Mouse (Mus musculus) myocyte (in vitro differentiated cells): ENCODE data around the gene Zbp1. TPM values are rescaled to one million over a fixed set of nuclear protein-coding genes. Genes with fewer than 3 reads are reported as not detected.

Experiments used
- H3K27me3 ChIP-seq: one replicate; pipeline ENCODE4 v1.6.1; 2011; ENCODE audit not compliant: control insufficient read depth, insufficient read depth, insufficient read length
- H3K36me3 ChIP-seq: one replicate; pipeline ENCODE4 v1.6.1; 2011; ENCODE audit not compliant: control insufficient read depth, insufficient read depth
- H3K4me2 ChIP-seq: one replicate; pipeline ENCODE4 v1.6.1; 2011; ENCODE audit warnings: low read depth, control low read depth
- H3K4me3 ChIP-seq: one replicate; pipeline ENCODE4 v1.5.1; 2011; ENCODE audit warnings: mild to moderate bottlenecking, control low read depth, moderate library complexity
- H3K79me2 ChIP-seq: one replicate; pipeline ENCODE4 v1.6.1; 2011; ENCODE audit not compliant: control insufficient read depth, insufficient read depth
- H3ac ChIP-seq: one replicate; pipeline ENCODE4 v1.6.1; 2011; ENCODE audit not compliant: control insufficient read depth, insufficient read length
- CEBPB ChIP-seq: IDR thresholded peaks from 2 replicates; pipeline ENCODE4 v1.6.1; 2011; ENCODE audit warnings: mild to moderate bottlenecking, moderate library complexity; ENCODE audit not compliant: poor library complexity, insufficient read depth, severe bottlenecking
- E2F4 ChIP-seq: IDR thresholded peaks from one replicate; pipeline ENCODE4 v1.6.1; 2011; ENCODE audit warnings: mild to moderate bottlenecking, control low read depth, moderate library complexity; ENCODE audit not compliant: insufficient read depth
- MAX ChIP-seq: IDR thresholded peaks from one replicate; pipeline ENCODE4 v1.6.1; 2011; ENCODE audit warnings: low read depth, mild to moderate bottlenecking, control low read depth
- MYOD1 ChIP-seq, 3 experiments: IDR thresholded peaks; one replicate each; pipeline ENCODE4 v1.6.1; 2011; ENCODE audit warnings: control low read depth in 2 of 3, low read depth in 2 of 3, mild to moderate bottlenecking in 2 of 3, moderate library complexity in 1 of 3; ENCODE audit not compliant: insufficient read length in 2 of 3, control insufficient read depth in 1 of 3
- MYOG ChIP-seq, 3 experiments: IDR thresholded peaks; one replicate each; pipeline ENCODE4 v1.6.1; 2011; ENCODE audit warnings: control low read depth in 2 of 3, low read depth in 2 of 3, mild to moderate bottlenecking in 2 of 3; ENCODE audit not compliant: insufficient read length in 2 of 3, control insufficient read depth in 1 of 3, insufficient read depth in 1 of 3
- POLR2A ChIP-seq: IDR thresholded peaks from one replicate; pipeline ENCODE4 v1.6.1; 2011; ENCODE audit warnings: low read depth, mild to moderate bottlenecking, control low read depth, moderate library complexity; ENCODE audit not compliant: insufficient read length
- POLR2AphosphoS2 ChIP-seq: IDR thresholded peaks from one replicate; pipeline ENCODE4 v1.6.1; 2011; ENCODE audit warnings: low read depth, control low read depth; ENCODE audit not compliant: insufficient read length
- REST ChIP-seq: IDR thresholded peaks from one replicate; pipeline ENCODE4 v1.6.1; 2011; ENCODE audit warnings: mild to moderate bottlenecking, control low read depth, moderate library complexity; ENCODE audit not compliant: insufficient read depth, insufficient read length
- SRF ChIP-seq: IDR thresholded peaks from one replicate; pipeline ENCODE4 v1.6.1; 2011; ENCODE audit warnings: low read depth; ENCODE audit not compliant: control insufficient read depth, insufficient read length
- TCF12 ChIP-seq: IDR thresholded peaks from one replicate; pipeline ENCODE4 v1.6.1; 2011; ENCODE audit warnings: mild to moderate bottlenecking, control low read depth; ENCODE audit not compliant: poor library complexity, insufficient read depth, severe bottlenecking
- TCF3 ChIP-seq: IDR thresholded peaks from one replicate; pipeline ENCODE4 v1.6.1; 2011; ENCODE audit warnings: low read depth, control low read depth; ENCODE audit not compliant: insufficient read length
- USF1 ChIP-seq: IDR thresholded peaks from one replicate; pipeline ENCODE4 v1.6.1; 2011; ENCODE audit warnings: low read depth, mild to moderate bottlenecking, control low read depth, moderate library complexity
- polyA plus RNA-seq: library from polyadenylated mRNA; unstranded; fragments of >200 nt; fragmentation: generic; extraction: Trizol; gene quantifications from one replicate; pipeline ENCODE4 v1.2.1, GENCODE M21; 2012; ENCODE audit warnings: missing spikeins

The Zbp1 gene
- polyA plus RNA-seq, 1 experiment: 1.1 TPM

DNA sequence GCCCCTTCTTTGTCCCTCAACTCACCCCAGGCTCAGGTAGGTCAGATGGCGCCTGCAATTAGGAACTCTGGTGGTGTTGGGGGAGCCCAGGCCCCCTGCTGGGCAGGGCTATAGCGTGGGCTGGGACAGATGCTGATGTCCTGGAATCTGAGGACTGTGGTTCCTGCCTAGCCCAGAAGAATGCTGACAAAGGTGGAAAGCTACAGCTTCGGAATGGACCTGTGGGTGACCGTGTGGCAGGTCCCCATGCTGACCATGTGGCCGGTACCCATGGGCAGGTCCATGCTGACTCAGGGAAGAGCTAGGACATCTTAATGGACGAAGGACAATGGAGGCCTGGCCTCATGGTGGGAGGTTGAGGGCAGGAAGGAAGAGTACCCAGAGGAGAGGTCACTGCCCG, 35.9 kb downstream of the Zbp1 start:
- no peak for TF ChIP-seq MYOD1 (IDR thresholded peaks at IDR 0.05; ENCODE audit: control insufficient read depth in 1 of 3, insufficient read length in 2 of 3, low read depth in 2 of 3)
- no peak for TF ChIP-seq USF1
- TF ChIP-seq MYOG (IDR thresholded peaks at IDR 0.05; ENCODE audit: control insufficient read depth in 1 of 3, insufficient read depth in 1 of 3, insufficient read length in 2 of 3, low read depth in 2 of 3): no peak
- no peak for TF ChIP-seq MAX
- no peak for TF ChIP-seq TCF3
- TF ChIP-seq POLR2A: no peak
- no peak for TF ChIP-seq POLR2AphosphoS2
- no peak for TF ChIP-seq CEBPB
- TF ChIP-seq REST: no peak
- no peak for TF ChIP-seq TCF12
- TF ChIP-seq SRF: no peak
- Histone ChIP-seq H3K79me2 (no peaks in the 10 kb centered on the region), H3ac (no peak overlapping the region), H3K36me3 (no peaks in the 10 kb centered on the region), H3K4me3 (no peak overlapping the region), H3K27me3 (peaks cover 53% of the 10 kb centered on the region), H3K4me2 (no peak overlapping the region)

DNA sequence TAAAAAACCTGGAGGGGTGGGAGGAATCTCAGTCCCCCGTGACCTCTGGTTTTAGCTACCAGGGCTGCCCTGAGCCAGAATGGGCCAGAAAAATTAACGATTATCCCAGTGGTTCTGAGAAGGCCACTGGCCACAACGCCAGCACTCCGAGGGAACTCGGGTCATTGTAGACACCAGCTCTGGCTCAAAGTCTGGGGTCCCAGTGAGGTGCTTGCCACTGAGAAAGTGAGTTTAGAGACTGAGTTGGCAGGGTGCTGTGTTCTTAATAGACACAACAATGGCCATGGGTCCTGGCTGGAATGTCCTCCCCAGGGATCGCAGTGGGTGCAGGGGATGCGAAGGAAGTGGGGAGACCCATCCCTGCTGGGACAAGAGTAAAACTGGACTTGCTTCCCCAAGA, 36.8 kb downstream of the Zbp1 start:
- Histone ChIP-seq H3K4me3 (no peak overlapping the region), H3K27me3 (peaks cover 59% of the 10 kb centered on the region), H3ac (no peak overlapping the region), H3K4me2 (no peak overlapping the region), H3K79me2 (no peaks in the 10 kb centered on the region), H3K36me3 (no peaks in the 10 kb centered on the region)
- TF ChIP-seq SRF: no peak
- no peak for TF ChIP-seq MAX
- no peak for TF ChIP-seq TCF3
- TF ChIP-seq MYOD1 (IDR thresholded peaks at IDR 0.05; ENCODE audit: control insufficient read depth in 1 of 3, insufficient read length in 2 of 3, low read depth in 2 of 3): no peak
- no peak for TF ChIP-seq POLR2AphosphoS2
- no peak for TF ChIP-seq USF1
- no peak for TF ChIP-seq REST
- no peak for TF ChIP-seq MYOG (IDR thresholded peaks at IDR 0.05; ENCODE audit: control insufficient read depth in 1 of 3, insufficient read depth in 1 of 3, insufficient read length in 2 of 3, low read depth in 2 of 3)
- TF ChIP-seq TCF12: no peak
- TF ChIP-seq CEBPB: no peak
- TF ChIP-seq E2F4: no peak
- TF ChIP-seq POLR2A: no peak

DNA sequence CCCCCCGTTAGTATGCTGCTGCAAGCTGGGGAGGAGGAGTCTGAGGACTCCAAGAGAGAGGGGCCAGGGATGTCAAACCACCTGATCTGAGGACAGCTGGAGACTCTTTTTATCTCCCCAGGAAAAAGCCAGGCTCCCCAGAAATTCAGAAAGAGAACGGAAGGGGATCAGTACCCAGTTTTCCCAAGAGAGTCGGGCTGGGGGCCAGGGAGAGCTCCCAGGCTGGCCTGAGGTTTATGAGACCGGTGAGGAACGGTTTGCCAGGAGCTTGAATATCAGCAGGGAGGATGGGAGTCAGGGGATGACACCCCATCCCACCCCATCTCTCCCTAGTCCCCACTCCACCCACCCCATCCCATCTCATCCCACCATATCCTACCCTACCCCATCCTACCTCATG, 37.2 kb downstream of the Zbp1 start:
- no peaks in the 10 kb centered on the region for H3K36me3 ChIP-seq
- H3K4me2 ChIP-seq: no peak overlapping the region
- H3ac ChIP-seq: no peak overlapping the region
- no peak for TF ChIP-seq USF1
- no peak for TF ChIP-seq REST
- no peak for TF ChIP-seq POLR2A
- no peak for TF ChIP-seq TCF3
- TF ChIP-seq POLR2AphosphoS2: no peak
- no peak for TF ChIP-seq CEBPB
- no peak for TF ChIP-seq SRF
- no peak for TF ChIP-seq MYOG (IDR thresholded peaks at IDR 0.05; ENCODE audit: control insufficient read depth in 1 of 3, insufficient read depth in 1 of 3, insufficient read length in 2 of 3, low read depth in 2 of 3)
- TF ChIP-seq MAX: no peak
- no peak for TF ChIP-seq MYOD1 (IDR thresholded peaks at IDR 0.05; ENCODE audit: control insufficient read depth in 1 of 3, insufficient read length in 2 of 3, low read depth in 2 of 3)
- no peak for TF ChIP-seq TCF12
- no peak for TF ChIP-seq E2F4
- no peak overlapping the region for H3K4me3 ChIP-seq
- peaks cover 62% of the 10 kb centered on the region for H3K27me3 ChIP-seq
- H3K79me2 ChIP-seq: no peaks in the 10 kb centered on the region

DNA sequence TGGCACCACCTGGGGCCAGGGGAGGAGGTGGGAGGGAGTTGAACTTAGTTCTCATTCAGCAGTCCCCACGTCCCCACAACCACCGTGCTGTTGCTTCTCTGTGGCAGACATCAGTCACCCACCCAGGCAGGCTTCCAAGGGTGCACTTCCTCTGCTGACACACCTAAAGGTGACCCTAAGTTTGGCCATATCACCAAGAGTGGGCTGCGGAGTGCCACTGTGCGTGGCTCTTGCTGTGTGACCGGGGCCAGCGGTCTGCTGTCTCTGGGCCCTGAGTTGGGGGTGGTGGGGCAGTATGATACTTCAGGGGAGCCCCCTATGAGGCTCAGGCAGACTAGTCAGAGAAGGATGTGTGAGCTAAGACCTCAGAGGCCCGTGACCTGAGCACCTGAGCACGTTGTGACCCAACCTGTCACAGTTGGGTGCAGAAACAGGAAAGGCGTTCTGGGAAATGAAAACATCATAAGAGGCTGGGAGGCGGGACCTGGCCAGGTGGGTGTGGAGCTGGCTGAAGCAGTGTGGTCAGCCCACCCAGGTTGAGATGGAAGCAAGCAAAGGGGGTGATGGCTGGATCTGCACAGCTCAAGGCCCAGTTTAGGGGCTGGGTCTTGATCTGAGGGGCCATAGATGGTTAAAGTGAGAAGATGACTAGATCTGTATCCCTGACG, 37.9 kb downstream of the Zbp1 start:
- Histone ChIP-seq H3K27me3 (peaks cover 62% of the 10 kb centered on the region), H3ac (no peak overlapping the region), H3K4me3 (no peak overlapping the region), H3K36me3 (no peaks in the 10 kb centered on the region), H3K4me2 (no peak overlapping the region), H3K79me2 (no peaks in the 10 kb centered on the region)
- TF ChIP-seq MYOG (IDR thresholded peaks at IDR 0.05; ENCODE audit: control insufficient read depth in 1 of 3, insufficient read depth in 1 of 3, insufficient read length in 2 of 3, low read depth in 2 of 3) (no peak), CEBPB (no peak), TCF12 (no peak), SRF (no peak), MYOD1 (IDR thresholded peaks at IDR 0.05; ENCODE audit: control insufficient read depth in 1 of 3, insufficient read length in 2 of 3, low read depth in 2 of 3) (no peak), REST (no peak), MAX (no peak), USF1 (no peak), POLR2A (no peak), POLR2AphosphoS2 (no peak)

DNA sequence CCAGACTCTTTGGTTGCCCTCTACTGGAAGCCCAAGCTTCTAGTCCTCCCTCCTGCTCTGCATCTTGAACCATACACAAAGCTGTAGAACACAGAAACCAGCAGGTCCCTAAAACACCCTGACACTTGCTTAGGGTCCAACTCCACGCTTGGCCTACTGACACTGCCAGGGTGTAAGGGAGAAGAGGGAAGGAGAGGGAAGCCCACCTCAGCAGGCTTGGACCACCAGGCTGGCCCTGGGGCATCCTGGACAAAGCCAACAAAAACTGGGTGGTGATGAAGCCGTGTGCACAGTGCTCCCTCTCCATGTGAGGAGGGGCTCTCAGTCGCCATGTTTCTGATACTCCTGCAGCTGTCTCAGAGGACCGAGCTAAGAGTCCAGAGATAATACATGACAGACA, 38.7 kb downstream of the Zbp1 start:
- H3K4me3 ChIP-seq: no peak overlapping the region
- H3K4me2 ChIP-seq: no peak overlapping the region
- H3ac ChIP-seq: no peak overlapping the region
- no peaks in the 10 kb centered on the region for H3K36me3 ChIP-seq
- no peaks in the 10 kb centered on the region for H3K79me2 ChIP-seq
- TF ChIP-seq TCF12 (no peak), USF1 (no peak), CEBPB (no peak), POLR2AphosphoS2 (no peak), POLR2A (no peak), E2F4 (no peak), SRF (no peak), MYOD1 (IDR thresholded peaks at IDR 0.05; ENCODE audit: control insufficient read depth in 1 of 3, insufficient read length in 2 of 3, low read depth in 2 of 3) (no peak), MYOG (IDR thresholded peaks at IDR 0.05; ENCODE audit: control insufficient read depth in 1 of 3, insufficient read depth in 1 of 3, insufficient read length in 2 of 3, low read depth in 2 of 3) (no peak), REST (no peak), TCF3 (no peak), MAX (no peak)
- peaks cover 62% of the 10 kb centered on the region for H3K27me3 ChIP-seq
